Mouse (Mus musculus) liver, adult 2 months (tissue): Measurements from ENCODE around the gene Phf23.

Experiments used
- CTCF ChIP-seq: fragments of 200-500 bp; IDR thresholded peaks from 2 replicates; pipeline ENCODE4 v1.5.1; 2011; ENCODE audit warnings: low read depth, low read length, control low read depth
- POLR2A ChIP-seq: fragments of 200-500 bp; IDR thresholded peaks from 2 replicates; pipeline ENCODE4 v1.6.1; 2011; ENCODE audit warnings: low read length, control low read depth; ENCODE audit not compliant: insufficient read depth; ENCODE audit errors: extremely low read depth

DNA sequence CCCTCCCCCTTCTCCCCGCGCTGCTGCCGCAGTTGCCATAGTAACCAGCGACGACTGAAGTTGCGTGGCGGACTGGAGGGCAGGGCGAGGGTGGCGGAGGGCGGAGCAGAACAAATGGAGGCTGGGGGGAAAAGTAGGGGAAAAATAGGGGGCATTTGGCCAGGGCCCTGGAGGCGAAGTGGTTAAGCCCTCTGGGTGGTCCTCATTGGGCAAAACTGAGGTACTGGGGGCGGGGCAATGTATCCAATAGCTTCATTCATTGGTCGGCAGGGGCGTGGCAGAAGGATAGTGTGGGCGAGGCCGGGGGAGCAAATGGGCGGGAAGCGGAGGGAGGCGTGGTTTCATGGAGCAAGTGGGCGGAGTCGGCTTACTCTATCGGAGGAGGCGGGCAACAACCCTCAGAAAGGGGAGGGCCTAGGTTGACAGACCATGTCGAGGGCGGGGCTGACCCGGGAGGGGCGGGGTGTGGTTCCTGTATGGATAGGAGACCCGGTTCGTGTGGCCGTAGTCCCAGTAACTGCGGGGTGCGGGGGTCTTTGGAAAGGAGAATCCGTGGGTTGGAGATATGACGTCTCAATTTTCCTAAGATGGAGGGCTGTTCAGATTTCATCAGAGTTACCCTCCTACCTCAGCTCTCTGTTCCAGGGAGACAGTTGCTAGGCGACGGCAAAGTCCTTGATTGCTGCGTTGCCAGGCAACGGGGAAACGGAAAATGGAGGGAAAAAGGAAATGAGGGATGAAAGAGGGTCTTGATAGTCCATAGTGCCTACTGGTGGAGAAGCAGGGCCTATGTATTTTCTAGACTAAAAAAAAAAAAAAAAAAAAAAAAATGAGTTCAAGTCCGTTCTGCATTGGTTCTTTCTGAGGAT is 25.9 kb downstream of the Phf23 start:
- TF ChIP-seq CTCF (no peak), POLR2A (no peak)
